Mouse (Mus musculus): ENCODE measurements at regions not wholly inside any gene's neighbourhood (a gene's known extent, or its start where the extent isn't known, plus 50 kb on each side); places are given as distances from the start of the nearest gene placed in this dataset.

DNA sequence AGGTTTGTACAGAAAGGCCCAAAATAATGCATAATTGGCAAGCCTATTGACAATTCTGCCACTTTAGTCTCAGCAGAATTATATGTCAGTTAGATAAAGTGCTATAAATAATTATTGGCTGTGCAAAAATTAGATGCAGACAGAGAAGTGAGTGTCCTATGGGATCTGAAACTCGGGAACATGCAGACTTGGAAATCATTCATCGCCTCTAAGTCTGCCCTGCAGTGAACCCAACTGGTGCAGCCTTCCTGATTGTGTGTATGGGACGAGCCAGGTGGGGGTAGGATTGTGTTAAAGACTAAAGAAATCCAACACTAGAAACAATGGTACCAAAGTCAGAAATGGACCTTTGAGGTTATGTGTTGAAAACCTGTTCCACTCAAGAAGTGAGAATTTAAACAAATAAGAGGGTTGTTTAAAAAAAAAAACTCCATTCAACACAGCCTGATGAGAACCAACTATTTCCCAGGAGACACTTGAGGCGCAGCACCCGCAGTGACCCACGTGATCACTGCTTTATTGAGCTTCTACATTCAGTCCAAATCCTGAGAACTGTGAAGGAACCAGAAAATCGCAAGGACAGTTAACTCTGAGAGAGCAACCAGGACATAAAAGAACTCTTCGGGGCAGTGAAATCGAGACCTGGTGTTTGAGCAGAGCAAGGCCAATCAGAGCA lies 57.4 kb upstream of the Acsl1 start:
- no peak for TF ChIP-seq POLR2A (IDR thresholded peaks at IDR 0.05; ENCODE audit: borderline replicate concordance, extremely low read depth, insufficient read depth, insufficient read length, poor library complexity, severe bottlenecking)
- no peak for TF ChIP-seq CTCF (IDR thresholded peaks at IDR 0.05; ENCODE audit: borderline replicate concordance, extremely low read depth, insufficient read depth, insufficient read length)

DNA sequence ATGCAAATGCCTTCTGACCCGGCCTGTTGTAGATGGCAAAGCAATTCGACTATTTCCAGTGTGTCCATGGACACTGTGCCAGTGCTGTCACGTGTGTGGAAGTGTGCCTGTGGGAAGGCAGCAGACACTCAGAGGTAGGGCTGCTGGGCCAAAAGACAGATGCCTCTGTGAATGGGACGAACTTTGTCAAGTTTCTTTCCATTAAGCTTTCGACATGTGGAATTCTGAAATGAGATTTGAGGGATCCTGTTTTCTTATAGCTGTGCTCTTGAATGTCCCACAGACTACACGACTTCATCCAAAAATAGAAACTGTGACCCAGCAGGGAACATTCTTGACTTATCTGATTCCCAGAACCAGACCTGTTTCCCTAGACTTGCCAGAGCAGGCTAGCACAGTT lies 56.0 kb upstream of the Acsl1 start:
- DNase-seq (ENCODE audit: low read depth): no peak
- TF ChIP-seq CTCF (IDR thresholded peaks at IDR 0.05; ENCODE audit: borderline replicate concordance, extremely low read depth, insufficient read depth, insufficient read length): no peak
- TF ChIP-seq POLR2A (IDR thresholded peaks at IDR 0.05; ENCODE audit: borderline replicate concordance, extremely low read depth, insufficient read depth, insufficient read length, poor library complexity, severe bottlenecking): no peak

More for the DNA sequence above, 57.4 kb upstream of the Acsl1 start:
- no peak for DNase-seq (ENCODE audit: low read depth)

DNA sequence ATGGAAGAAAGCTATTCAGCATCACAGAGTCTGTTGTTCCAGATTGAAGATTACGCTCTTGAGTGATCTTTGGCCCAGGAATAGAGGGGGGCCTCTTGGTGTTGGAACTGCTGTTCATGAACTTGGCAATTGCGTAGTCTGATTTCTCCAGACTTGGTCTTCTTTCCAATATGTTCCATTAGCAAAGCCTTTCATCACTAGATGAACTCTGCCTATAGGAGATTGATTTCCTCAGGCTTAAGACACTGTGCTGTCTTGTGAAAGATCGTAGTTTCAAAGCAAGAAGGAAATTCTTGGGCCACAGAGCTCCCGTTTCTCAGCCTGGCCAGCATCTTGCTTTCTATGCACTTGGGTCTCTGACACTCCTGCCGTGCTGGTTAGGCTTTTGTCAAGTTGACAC lies 51.4 kb upstream of the Acsl1 start:
- TF ChIP-seq POLR2A (IDR thresholded peaks at IDR 0.05; ENCODE audit: borderline replicate concordance, extremely low read depth, insufficient read depth, insufficient read length, poor library complexity, severe bottlenecking): no peak
- no peak for TF ChIP-seq CTCF (IDR thresholded peaks at IDR 0.05; ENCODE audit: borderline replicate concordance, extremely low read depth, insufficient read depth, insufficient read length)
- DNase-seq (ENCODE audit: low read depth): no peak

DNA sequence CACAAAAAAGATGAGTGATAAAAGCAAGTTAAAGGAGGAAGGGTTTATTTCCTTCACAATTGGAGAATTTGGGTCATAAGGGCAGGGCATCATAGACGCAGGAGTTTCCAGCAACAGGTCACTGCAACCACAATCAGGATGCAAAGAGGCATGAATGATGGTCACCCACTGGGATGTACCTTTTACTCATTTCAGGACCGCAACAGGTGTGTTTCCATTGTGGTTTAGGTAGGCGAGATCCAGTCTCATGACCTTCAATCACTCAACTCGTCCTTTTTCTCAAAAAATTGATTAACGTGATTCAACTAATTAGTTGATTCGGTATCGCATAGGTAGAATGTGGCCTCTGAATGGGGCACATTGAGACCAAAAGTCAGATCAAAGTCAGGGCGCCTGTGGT lies 50.4 kb upstream of the Acsl1 start:
- no peak for DNase-seq (ENCODE audit: low read depth)
- no peak for TF ChIP-seq POLR2A (IDR thresholded peaks at IDR 0.05; ENCODE audit: borderline replicate concordance, extremely low read depth, insufficient read depth, insufficient read length, poor library complexity, severe bottlenecking)
- no peak for TF ChIP-seq CTCF (IDR thresholded peaks at IDR 0.05; ENCODE audit: borderline replicate concordance, extremely low read depth, insufficient read depth, insufficient read length)
